Mouse (Mus musculus): ENCODE measurements around the gene Dennd5a. TPM values are rescaled to one million over a fixed set of nuclear protein-coding genes. Genes with fewer than 3 reads are reported as not detected.

The Dennd5a gene
- 13.2 and 13.6 TPM in 2 replicates for polyA plus RNA-seq (2012; rRNA removed)

GRCm38 (mm10) chr7:109959716-109960612 lies at the start of gene Dennd5a:
Gene Dennd5a, minus strand, starts transcription at chr7:109960470.

GRCm38 (mm10) chr7:109986775-109987174 lies 26.5 kb upstream of the Dennd5a start, which contains the start of gene Tmem41b:
Gene Tmem41b, minus strand, starts transcription at chr7:109986929.

GRCm38 (mm10) chr7:109865370-109866229 lies 94.7 kb downstream of the Dennd5a start, which contains the start of gene Scube2:
Gene Scube2, minus strand, starts transcription at chr7:109865679.

Other genes with a start within 250 kb of the Dennd5a start
- gene BC051019, start 236.6 kb downstream of the Dennd5a start, polyA plus RNA-seq (2012; rRNA removed), result 0.08 TPM in 1 of 2 replicates, not detected in the other
- not detected in 2 replicates for gene Ascl3, start 228.7 kb downstream of the Dennd5a start, polyA plus RNA-seq (2012; rRNA removed)
- gene Tmem9b, start 207.6 kb downstream of the Dennd5a start, polyA plus RNA-seq (2012; rRNA removed), result 15.9 and 18.2 TPM in 2 replicates
- gene Nrip3, start 178.4 kb downstream of the Dennd5a start, polyA plus RNA-seq (2012; rRNA removed), result 0.25 and 0.29 TPM in 2 replicates
- 0.02 TPM in 2 replicates for gene Scube2, start 94.8 kb downstream of the Dennd5a start, polyA plus RNA-seq (2012; rRNA removed)
- 14.6 and 16.4 TPM in 2 replicates for gene Tmem41b, start 26.5 kb upstream of the Dennd5a start, polyA plus RNA-seq (2012; rRNA removed)
- gene Ipo7, start 57.8 kb upstream of the Dennd5a start, polyA plus RNA-seq (2012; rRNA removed), result 25.3 and 27.9 TPM in 2 replicates
- 8.0 and 8.3 TPM in 2 replicates for gene Zfp143, start 100.7 kb upstream of the Dennd5a start, polyA plus RNA-seq (2012; rRNA removed)
- 8.7 and 10.2 TPM in 2 replicates for gene Wee1, start 161.6 kb upstream of the Dennd5a start, polyA plus RNA-seq (2012; rRNA removed)

Measured in liver, embryonic 14 days (tissue).